Mouse (Mus musculus) stomach, postnatal 0 days (tissue): Measurements from ENCODE around the gene Lrch3.

Source experiments
- CTCF ChIP-seq: IDR thresholded peaks from 2 replicates; pipeline ENCODE4 v1.5.1; 2016; ENCODE audit warnings: antibody characterized with exemption, low read depth, mild to moderate bottlenecking, moderate library complexity
- EP300 ChIP-seq: optimal IDR thresholded peaks from 2 replicates; pipeline ENCODE3; 2016; ENCODE audit warnings: antibody characterized with exemption

DNA sequence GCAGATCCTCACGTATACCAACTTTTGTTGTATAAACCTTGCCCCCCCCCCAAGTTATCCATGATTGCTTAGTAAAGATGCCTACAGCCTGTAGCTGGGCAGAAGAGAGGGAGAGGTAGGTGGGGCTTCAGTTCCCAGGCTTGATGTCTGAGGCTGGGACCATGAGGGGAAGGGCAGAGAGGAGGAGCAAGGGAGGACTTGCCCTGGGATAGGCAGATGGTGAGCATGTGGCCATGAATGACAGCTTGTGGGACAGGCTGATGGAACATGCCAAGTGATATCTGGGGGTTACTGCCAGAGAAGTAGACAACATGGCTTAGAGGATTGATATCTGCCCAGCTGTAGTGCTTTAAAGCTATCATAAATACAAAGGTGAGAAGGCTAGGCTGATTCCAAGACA lies 134.1 kb downstream of the Lrch3 start:
- TF ChIP-seq CTCF (no peak), EP300 (no peak)
